Mouse (Mus musculus) heart, embryonic 16.5 days (tissue): ENCODE measurements around the gene Gm21663. TPM values are rescaled to one million over a fixed set of nuclear protein-coding genes. Genes with fewer than 3 reads are reported as not detected.
"Not testable (repeated sequence)": the region's sequence is repeated elsewhere in the genome, so short reads cannot be mapped to it uniquely, and the experiment has no call there.

ENCODE experiments used
- ATAC-seq: fragments of 200-750 bp; cut with Nextera tagmentation; replicated peaks from 2 replicates; pipeline ENCODE4 v1.8.0; 2017; ENCODE audit warnings: moderate number of reproducible peaks; ENCODE audit not compliant: insufficient read depth, low FRiP score; ENCODE audit errors: extremely low read depth
- H3K27ac ChIP-seq: fragments of 300-500 bp; sonication (generic); 2 replicates; pipeline ENCODE4 v1.5.1; 2014; ENCODE audit warnings: mild to moderate bottlenecking, low read length, control low read depth, moderate library complexity
- H3K27me3 ChIP-seq: fragments of 300-500 bp; sonication (generic); 2 replicates; pipeline ENCODE4 v1.6.1; 2014; ENCODE audit warnings: low read length, mixed read lengths; ENCODE audit not compliant: control insufficient read depth, insufficient read depth
- H3K36me3 ChIP-seq: fragments of 300-500 bp; sonication (generic); 2 replicates; pipeline ENCODE4 v1.6.1; 2014; ENCODE audit not compliant: control insufficient read depth, insufficient read depth
- H3K4me1 ChIP-seq: fragments of 300-500 bp; sonication (generic); 2 replicates; pipeline ENCODE4 v1.6.1; 2014; ENCODE audit warnings: low read length, mixed read lengths; ENCODE audit not compliant: control insufficient read depth, insufficient read depth
- H3K4me2 ChIP-seq: fragments of 300-500 bp; sonication (generic); 2 replicates; pipeline ENCODE4 v1.6.1; 2014; ENCODE audit warnings: low read depth, mild to moderate bottlenecking, control low read depth, low read length
- H3K4me3 ChIP-seq: fragments of 300-500 bp; sonication (generic); 2 replicates; pipeline ENCODE4 v1.5.1; 2014; ENCODE audit warnings: mild to moderate bottlenecking, control low read depth, low read length
- H3K9ac ChIP-seq: fragments of 300-500 bp; sonication (generic); 2 replicates; pipeline ENCODE4 v1.6.1; 2014; ENCODE audit warnings: low read length, control low read depth
- H3K9me3 ChIP-seq: fragments of 300-500 bp; sonication (generic); replicated peaks from 2 replicates; pipeline ENCODE4 v1.6.1; 2016; ENCODE audit warnings: low read length; ENCODE audit not compliant: control insufficient read depth
- WGBS: fragments of 180-500 bp; shearing (Covaris S2); extraction: QIAGEN DNeasy Blood & Tissue Kit; methylation state at CpG from one replicate; pipeline ENCODE4 v1.1.7; 2014; 5-methylcytosine and 5-hydroxymethylcytosine counted together
- polyA plus RNA-seq: library from polyadenylated mRNA; unstranded; fragments of >200 nt; fragmentation: Nextera tagmentation; extraction: Ambion mirVana; gene quantifications from 2 replicates; pipeline ENCODE4 v1.2.1, GENCODE M21; 2015

The Gm21663 gene
- 0.10 TPM in 1 of 2 replicates, not detected in the other for polyA plus RNA-seq

DNA sequence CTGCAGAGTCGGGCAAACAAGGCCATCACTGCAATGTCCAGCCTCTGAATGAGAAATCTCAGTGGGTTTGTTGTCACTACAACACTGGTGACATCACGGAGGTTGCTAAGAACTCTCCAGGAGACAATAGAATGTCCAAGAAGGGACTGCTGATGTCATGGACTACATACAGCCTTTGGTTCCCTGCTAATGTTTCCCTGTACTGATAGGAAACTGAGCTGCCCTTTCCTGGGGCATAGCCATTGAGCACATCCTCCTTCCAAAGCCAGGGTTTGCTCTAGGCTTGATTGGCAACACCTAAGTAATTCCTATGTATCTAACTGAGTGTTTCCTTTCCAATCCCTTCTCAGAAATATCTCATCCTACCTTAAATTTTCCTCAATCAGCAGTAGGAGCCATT lies at the start of gene Gm21663:
Gm21663 (minus strand) TSS at position 101 of the 400 bp plus-strand sequence.
- not testable (repeated sequence) for H3K27me3 ChIP-seq, H3K4me1 ChIP-seq, H3K36me3 ChIP-seq, H3K4me2 ChIP-seq, H3K9ac ChIP-seq, H3K27ac ChIP-seq, ATAC-seq, H3K4me3 ChIP-seq, H3K9me3 ChIP-seq
- 38% methylated on average over 2 of the region's 2 CpGs for WGBS

GRCm38 (mm10) chr5:25988550-25988949 lies 46.4 kb upstream of the Gm21663 start, which contains the start of gene Gm21698:
TSS of gene Gm21698 (minus strand) at chr5:25988650.
- not testable (repeated sequence) for H3K4me3 ChIP-seq, H3K36me3 ChIP-seq, ATAC-seq, H3K4me2 ChIP-seq, H3K4me1 ChIP-seq, H3K9me3 ChIP-seq, H3K9ac ChIP-seq, H3K27ac ChIP-seq, H3K27me3 ChIP-seq
- WGBS = no CpG with 5 or more reads among the region's 3 CpGs

DNA sequence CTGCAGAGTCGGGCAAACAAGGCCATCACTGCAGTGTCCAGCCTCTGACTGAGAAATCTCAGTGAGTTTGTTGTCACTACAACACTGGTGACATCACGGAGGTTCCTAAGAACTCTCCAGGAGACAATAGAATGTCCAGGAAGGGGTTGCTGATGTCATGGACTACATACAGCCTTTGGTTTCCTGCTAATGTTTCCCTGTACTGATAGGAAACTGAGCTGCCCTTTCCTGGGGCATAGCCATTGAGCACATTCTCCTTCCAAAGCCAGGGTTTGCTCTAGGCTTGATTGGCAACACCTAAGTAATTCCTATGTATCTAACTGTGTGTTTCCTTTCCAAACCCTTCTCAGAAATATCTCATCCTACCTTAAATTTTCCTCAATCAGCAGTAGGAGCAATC lies 30.4 kb upstream of the Gm21663 start, which contains the start of gene Gm21680:
Gm21680 (minus strand) TSS at position 101 of the 400 bp plus-strand sequence.
- H3K4me1 ChIP-seq, H3K4me2 ChIP-seq, ATAC-seq, H3K9ac ChIP-seq, H3K27me3 ChIP-seq, H3K27ac ChIP-seq, H3K36me3 ChIP-seq, H3K9me3 ChIP-seq, H3K4me3 ChIP-seq: not testable (repeated sequence)
- no CpG with 5 or more reads among the region's 2 CpGs for WGBS

DNA sequence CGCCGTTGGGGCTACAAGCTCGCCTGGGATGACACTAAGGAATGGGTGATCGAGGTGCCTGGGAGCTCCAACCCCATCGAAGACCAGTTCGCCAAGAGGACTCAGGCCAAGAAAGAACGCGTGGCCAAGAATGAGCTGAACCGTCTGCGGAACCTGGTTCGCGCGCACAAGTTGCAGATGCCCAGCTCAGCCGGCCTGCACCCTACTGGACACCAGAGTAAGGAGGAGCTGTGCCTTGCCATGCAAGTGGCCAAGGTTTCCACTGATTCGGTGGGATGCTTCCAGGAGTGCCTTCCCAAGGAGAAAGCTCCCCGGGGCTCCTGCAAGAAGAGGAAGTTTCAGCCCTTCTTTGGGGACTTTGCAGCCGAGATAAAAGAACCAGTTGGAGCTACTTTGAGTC lies 14.9 kb upstream of the Gm21663 start:
- Histone ChIP-seq H3K4me3 (peak overlapping the region; percentile 27), H3K4me2 (peak overlapping the region; percentile 49)
- H3K9ac ChIP-seq, H3K9me3 ChIP-seq, H3K27ac ChIP-seq, ATAC-seq, H3K27me3 ChIP-seq, H3K36me3 ChIP-seq, H3K4me1 ChIP-seq: not testable (repeated sequence)
- WGBS = 41% methylated on average over 16 of the region's 17 CpGs

- WGBS = 21% methylated on average over 32 of the region's 32 CpGs
- not testable (repeated sequence) for H3K4me1 ChIP-seq, H3K27ac ChIP-seq, H3K9ac ChIP-seq, H3K27me3 ChIP-seq, H3K36me3 ChIP-seq, H3K9me3 ChIP-seq, ATAC-seq
- H3K4me2 ChIP-seq = peak overlapping the region; percentile 49
- peak overlapping the region; percentile 27 for H3K4me3 ChIP-seq
Observed at GRCm38 (mm10) chr5:25956611-25957010, 14.4 kb upstream of the Gm21663 start.

- not testable (repeated sequence) for H3K9me3 ChIP-seq, H3K4me2 ChIP-seq, H3K27ac ChIP-seq, H3K4me1 ChIP-seq, H3K36me3 ChIP-seq, H3K27me3 ChIP-seq, ATAC-seq, H3K4me3 ChIP-seq, H3K9ac ChIP-seq
- 70% methylated on average over 2 of the region's 2 CpGs for WGBS
Observed at GRCm38 (mm10) chr5:25954317-25954716, 12.1 kb upstream of the Gm21663 start, which contains the start of gene Gm21671. TSS of gene Gm21671 (minus strand) at chr5:25954417.

DNA sequence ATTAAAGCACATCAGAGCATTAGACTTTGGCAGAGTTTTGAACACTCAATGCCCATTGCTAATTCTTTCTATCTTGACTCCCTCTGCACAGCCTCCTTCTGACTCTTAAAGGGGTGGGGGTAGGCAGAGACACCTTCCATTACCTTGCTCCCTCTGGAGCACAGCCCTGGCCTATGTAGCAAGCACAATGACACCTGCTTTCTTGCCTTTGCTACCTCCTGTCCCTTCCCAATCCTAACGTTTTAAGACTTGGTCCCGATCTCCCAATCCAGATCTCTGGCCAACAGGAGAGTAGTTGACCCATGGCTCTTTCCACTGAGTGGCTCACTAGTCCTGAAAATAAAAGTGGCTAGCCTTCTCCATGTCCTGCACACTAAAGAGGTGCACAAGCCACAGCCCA lies 3.2 kb upstream of the Gm21663 start:
- H3K27me3 ChIP-seq, H3K9me3 ChIP-seq: not testable (repeated sequence)

GRCm38 (mm10) chr5:25891321-25891720 lies 50.9 kb downstream of the Gm21663 start:
- Histone ChIP-seq H3K9ac (no peak overlapping the region), H3K27ac (no peak overlapping the region), H3K4me3 (no peak overlapping the region), H3K9me3 (no peaks in the 10 kb centered on the region), H3K27me3 (no peaks in the 10 kb centered on the region), H3K4me2 (no peak overlapping the region), H3K36me3 (no peaks in the 10 kb centered on the region), H3K4me1 (no peaks in the 10 kb centered on the region; the same call in 1 of the 2 replicates)
- ATAC-seq = peak; percentile 67; the same call in 1 of the 2 replicates
- WGBS = 61% methylated on average over 1 of the region's 1 CpGs

More for the DNA sequence above, 3.2 kb upstream of the Gm21663 start:
- ATAC-seq, H3K27ac ChIP-seq, H3K4me1 ChIP-seq, H3K4me3 ChIP-seq, H3K4me2 ChIP-seq, H3K9ac ChIP-seq, H3K36me3 ChIP-seq: not testable (repeated sequence)
- WGBS = 73% methylated on average over 2 of the region's 2 CpGs

- Histone ChIP-seq H3K4me3 (no peak overlapping the region), H3K27me3 (no peaks in the 10 kb centered on the region), H3K9ac (no peak overlapping the region), H3K4me1 (no peaks in the 10 kb centered on the region; the same call in 1 of the 2 replicates), H3K27ac (no peak overlapping the region), H3K4me2 (no peak overlapping the region), H3K9me3 (peaks cover 8% of the 10 kb centered on the region), H3K36me3 (no peaks in the 10 kb centered on the region)
- 52% methylated on average over 3 of the region's 3 CpGs for WGBS
- no peak for ATAC-seq
Observed at GRCm38 (mm10) chr5:25889746-25890382, 52.3 kb downstream of the Gm21663 start.
